Mouse (Mus musculus): ENCODE results near the gene Notum. TPM values are rescaled to one million over a fixed set of nuclear protein-coding genes. Genes with fewer than 3 reads are reported as not detected.
A peak's percentile ranks its signal among the peaks of the same experiment; 100 is the strongest.

The Notum gene
- polyA plus RNA-seq (2014; fragmentation: Nextera tagmentation; extraction: Ambion mirVana), result 2.5 and 3.2 TPM in 2 replicates

GRCm38 (mm10) chr11:120661076-120661460 lies at the start of gene Notum:
TSS of gene Notum (minus strand) at chr11:120661175.
- DNase-seq (ENCODE audit: low spot score) (no peak), ATAC-seq (replicated peaks; ENCODE audit: insufficient number of reproducible peaks, low FRiP score, low TSS enrichment, low read depth) (no peak)
- peak within 1 kb of the TSS; percentile 37 for H3K9ac ChIP-seq (replicated peaks; ENCODE audit: low read length)
- peak within 1 kb of the TSS; percentile 80 for H3K4me2 ChIP-seq (ENCODE audit: low read depth, low read length)
- H3K27me3 ChIP-seq (ENCODE audit: control insufficient read depth, insufficient read depth, low read length), result peaks cover 54% of the 10 kb centered on the region
- H3K36me3 ChIP-seq (replicated peaks; ENCODE audit: control insufficient read depth, insufficient read depth, low read depth, low read length), result no peaks in the 10 kb centered on the region
- H3K9me3 ChIP-seq (replicated peaks; ENCODE audit: control insufficient read depth, low read length), result no peaks in the 10 kb centered on the region
- no peak within 1 kb of the TSS for H3K27ac ChIP-seq (replicated peaks; ENCODE audit: low read depth, low read length)
- under 1% methylated on average over 35 of the region's 35 CpGs for WGBS
- H3K4me1 ChIP-seq (ENCODE audit: control insufficient read depth, insufficient read depth, low read length), result peaks cover 9% of the 10 kb centered on the region
- peak within 1 kb of the TSS; percentile 42 for H3K4me3 ChIP-seq (ENCODE audit: low read depth, low read length)

- Histone ChIP-seq H3K4me2 (ENCODE audit: low read depth, low read length) (no peak overlapping the region), H3K27me3 (ENCODE audit: control insufficient read depth, insufficient read depth, low read length) (no peaks in the 10 kb centered on the region), H3K4me1 (ENCODE audit: control insufficient read depth, insufficient read depth, low read length) (peaks cover 14% of the 10 kb centered on the region), H3K4me3 (ENCODE audit: low read depth, low read length) (no peak overlapping the region), H3K9me3 (replicated peaks; ENCODE audit: control insufficient read depth, low read length) (no peaks in the 10 kb centered on the region), H3K36me3 (replicated peaks; ENCODE audit: control insufficient read depth, insufficient read depth, low read depth, low read length) (no peaks in the 10 kb centered on the region; the same call in 1 of the 2 replicates), H3K9ac (replicated peaks; ENCODE audit: low read length) (no peak overlapping the region), H3K27ac (replicated peaks; ENCODE audit: low read depth, low read length) (no peak overlapping the region)
- 83% methylated on average over 5 of the region's 5 CpGs for WGBS
- ATAC-seq (replicated peaks; ENCODE audit: insufficient number of reproducible peaks, low FRiP score, low TSS enrichment, low read depth) (no peak), DNase-seq (ENCODE audit: low spot score) (no peak)
Measured at GRCm38 (mm10) chr11:120710672-120711071, 49.7 kb upstream of the Notum start.

DNA sequence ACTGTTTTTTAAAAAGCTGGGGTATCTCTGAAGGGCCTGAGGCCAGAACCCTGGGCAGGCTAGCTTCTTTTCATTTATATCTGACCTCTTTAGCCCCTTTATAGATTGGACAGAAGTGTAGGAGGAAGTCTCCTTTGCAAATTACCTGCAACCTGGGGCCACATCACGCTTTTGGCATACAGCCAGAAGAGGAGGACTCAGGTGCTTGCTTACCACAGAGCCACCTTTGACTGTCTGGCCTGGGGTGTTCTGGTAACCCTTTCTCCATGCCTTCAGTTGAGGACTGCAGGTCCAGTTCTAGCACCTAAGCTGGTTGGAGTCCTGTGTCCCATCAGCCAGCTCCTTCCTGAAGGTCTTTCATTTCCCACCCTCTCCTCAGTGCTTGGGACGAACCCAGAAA lies 48.6 kb upstream of the Notum start:
- 89% methylated on average over 2 of the region's 2 CpGs for WGBS
- Histone ChIP-seq H3K27ac (replicated peaks; ENCODE audit: low read depth, low read length) (no peak overlapping the region), H3K9ac (replicated peaks; ENCODE audit: low read length) (no peak overlapping the region), H3K4me2 (ENCODE audit: low read depth, low read length) (no peak overlapping the region), H3K4me1 (ENCODE audit: control insufficient read depth, insufficient read depth, low read length) (peaks cover 21% of the 10 kb centered on the region), H3K27me3 (ENCODE audit: control insufficient read depth, insufficient read depth, low read length) (no peaks in the 10 kb centered on the region), H3K9me3 (replicated peaks; ENCODE audit: control insufficient read depth, low read length) (no peaks in the 10 kb centered on the region), H3K36me3 (replicated peaks; ENCODE audit: control insufficient read depth, insufficient read depth, low read depth, low read length) (no peaks in the 10 kb centered on the region; the same call in 1 of the 2 replicates), H3K4me3 (ENCODE audit: low read depth, low read length) (no peak overlapping the region)
- ATAC-seq (replicated peaks; ENCODE audit: insufficient number of reproducible peaks, low FRiP score, low TSS enrichment, low read depth), result no peak
- no peak for DNase-seq (ENCODE audit: low spot score)

DNA sequence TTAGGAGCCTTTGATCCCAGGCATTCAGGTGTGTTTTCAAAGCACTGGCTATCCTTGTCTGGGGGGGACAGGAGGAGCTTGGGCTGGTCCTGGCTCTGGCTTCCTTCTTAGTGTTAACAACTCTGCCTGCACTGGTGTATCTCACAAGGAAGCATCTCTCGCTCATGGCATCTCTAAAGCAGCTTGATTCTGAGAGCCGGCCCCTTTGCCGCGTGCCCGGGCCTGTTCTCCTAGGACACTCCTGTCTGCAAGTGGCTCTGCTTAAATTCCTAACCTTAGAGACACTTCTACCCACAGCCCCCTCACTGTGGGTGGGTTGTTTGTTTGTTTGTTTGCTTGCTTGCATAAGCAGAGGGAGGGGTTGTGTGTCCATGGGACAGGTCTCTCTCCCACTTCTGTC lies 47.0 kb upstream of the Notum start:
- H3K4me3 ChIP-seq (ENCODE audit: low read depth, low read length), result no peak overlapping the region
- no peak for ATAC-seq (replicated peaks; ENCODE audit: insufficient number of reproducible peaks, low FRiP score, low TSS enrichment, low read depth)
- no peaks in the 10 kb centered on the region; the same call in 1 of the 2 replicates for H3K36me3 ChIP-seq (replicated peaks; ENCODE audit: control insufficient read depth, insufficient read depth, low read depth, low read length)
- H3K9ac ChIP-seq (replicated peaks; ENCODE audit: low read length), result 0 out of 2 replicates have a peak overlapping the region, but pooled peaks have one; percentile 8
- no peak overlapping the region for H3K4me2 ChIP-seq (ENCODE audit: low read depth, low read length)
- no peaks in the 10 kb centered on the region for H3K9me3 ChIP-seq (replicated peaks; ENCODE audit: control insufficient read depth, low read length)
- peaks cover 32% of the 10 kb centered on the region for H3K4me1 ChIP-seq (ENCODE audit: control insufficient read depth, insufficient read depth, low read length)
- peak overlapping the region; percentile 66 for H3K27ac ChIP-seq (replicated peaks; ENCODE audit: low read depth, low read length)
- DNase-seq (ENCODE audit: low spot score), result peak; percentile 20
- H3K27me3 ChIP-seq (ENCODE audit: control insufficient read depth, insufficient read depth, low read length), result no peaks in the 10 kb centered on the region
- 35% methylated on average over 5 of the region's 5 CpGs for WGBS

DNA sequence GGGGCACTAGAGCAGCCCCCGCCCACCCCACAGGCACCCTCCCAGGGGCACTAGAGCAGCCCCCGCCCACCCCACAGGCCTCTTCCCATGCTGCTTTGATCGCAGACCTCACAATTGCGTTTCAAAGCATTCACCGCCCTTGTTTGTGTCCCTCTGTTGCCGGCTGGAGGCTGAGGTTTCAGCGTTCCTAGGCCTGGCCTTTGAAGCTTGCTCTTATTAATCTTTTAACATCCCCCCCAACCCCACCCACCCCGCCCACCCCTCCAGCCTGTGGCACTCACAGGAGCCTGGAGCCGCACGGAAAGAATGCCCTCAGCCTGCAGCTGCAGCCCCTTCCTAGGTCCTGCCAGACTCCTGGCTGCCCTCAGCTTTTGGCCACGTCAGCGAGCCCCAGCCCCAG lies 46.2 kb upstream of the Notum start:
- no peaks in the 10 kb centered on the region; the same call in 1 of the 2 replicates for H3K36me3 ChIP-seq (replicated peaks; ENCODE audit: control insufficient read depth, insufficient read depth, low read depth, low read length)

GRCm38 (mm10) chr11:120706120-120706519 lies 45.1 kb upstream of the Notum start:
- no peak for ATAC-seq (replicated peaks; ENCODE audit: insufficient number of reproducible peaks, low FRiP score, low TSS enrichment, low read depth)
- no peak overlapping the region for H3K4me2 ChIP-seq (ENCODE audit: low read depth, low read length)
- H3K4me3 ChIP-seq (ENCODE audit: low read depth, low read length), result no peak overlapping the region
- H3K9ac ChIP-seq (replicated peaks; ENCODE audit: low read length), result no peak overlapping the region
- DNase-seq (ENCODE audit: low spot score), result no peak
- H3K4me1 ChIP-seq (ENCODE audit: control insufficient read depth, insufficient read depth, low read length), result peaks cover 32% of the 10 kb centered on the region
- no peaks in the 10 kb centered on the region for H3K9me3 ChIP-seq (replicated peaks; ENCODE audit: control insufficient read depth, low read length)
- no peaks in the 10 kb centered on the region; the same call in none of the 2 replicates for H3K36me3 ChIP-seq (replicated peaks; ENCODE audit: control insufficient read depth, insufficient read depth, low read depth, low read length)
- 74% methylated on average over 5 of the region's 5 CpGs for WGBS
- peak overlapping the region; percentile 23; the same call in 1 of the 2 replicates for H3K27ac ChIP-seq (replicated peaks; ENCODE audit: low read depth, low read length)
- H3K27me3 ChIP-seq (ENCODE audit: control insufficient read depth, insufficient read depth, low read length), result no peaks in the 10 kb centered on the region

More for the DNA sequence above, 46.2 kb upstream of the Notum start:
- Histone ChIP-seq H3K4me2 (ENCODE audit: low read depth, low read length) (no peak overlapping the region; the same call in 1 of the 2 replicates), H3K4me1 (ENCODE audit: control insufficient read depth, insufficient read depth, low read length) (peaks cover 32% of the 10 kb centered on the region), H3K27ac (replicated peaks; ENCODE audit: low read depth, low read length) (peak overlapping the region; percentile 66), H3K4me3 (ENCODE audit: low read depth, low read length) (no peak overlapping the region), H3K9ac (replicated peaks; ENCODE audit: low read length) (0 out of 2 replicates have a peak overlapping the region, but pooled peaks have one; percentile 22), H3K9me3 (replicated peaks; ENCODE audit: control insufficient read depth, low read length) (no peaks in the 10 kb centered on the region), H3K27me3 (ENCODE audit: control insufficient read depth, insufficient read depth, low read length) (no peaks in the 10 kb centered on the region)
- ATAC-seq (replicated peaks; ENCODE audit: insufficient number of reproducible peaks, low FRiP score, low TSS enrichment, low read depth) (no peak), DNase-seq (ENCODE audit: low spot score) (peak; percentile 61)
- WGBS, result 3% methylated on average over 11 of the region's 12 CpGs

DNA sequence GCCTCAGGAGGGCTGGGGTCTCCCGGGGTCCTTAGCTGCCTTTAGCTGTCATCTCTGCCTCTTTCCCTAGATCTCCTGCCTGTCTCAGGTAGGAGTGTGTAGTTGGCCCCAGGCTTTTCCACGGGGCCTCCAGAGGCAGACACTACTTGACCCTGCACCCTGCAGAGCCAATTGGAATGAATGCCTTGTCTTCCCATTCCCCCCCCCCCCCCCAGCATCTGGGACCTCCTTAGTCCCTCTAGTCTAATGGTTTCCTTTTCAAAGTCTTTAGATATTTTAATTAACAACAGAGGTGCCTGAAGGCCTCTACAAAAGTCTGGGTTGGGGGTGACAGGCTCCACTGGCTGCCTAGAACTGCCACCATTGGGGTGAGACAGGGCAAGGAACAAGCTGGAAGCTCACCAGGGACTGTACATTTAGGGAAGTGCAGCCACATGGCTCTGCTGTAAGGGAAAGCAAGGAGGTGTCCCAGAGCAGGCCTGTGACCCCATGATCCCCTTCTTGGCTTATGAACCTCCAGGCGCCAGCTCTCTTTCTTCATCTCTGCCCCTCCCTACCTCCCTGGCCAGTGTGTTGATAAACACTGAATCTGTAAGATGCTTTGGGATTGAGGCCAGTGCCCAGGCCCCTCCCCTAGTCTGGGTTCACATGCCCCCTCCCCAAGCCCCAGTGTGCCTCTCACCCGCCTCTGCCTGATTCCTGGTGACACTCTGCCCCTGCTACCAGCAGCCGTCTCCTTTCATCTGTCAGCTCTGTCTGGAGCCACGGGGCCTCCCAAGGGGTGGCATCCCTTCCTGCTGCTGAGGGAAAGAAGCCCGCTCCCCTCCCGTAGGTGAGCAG lies 43.7 kb upstream of the Notum start:
- Histone ChIP-seq H3K4me1 (ENCODE audit: control insufficient read depth, insufficient read depth, low read length) (peaks cover 32% of the 10 kb centered on the region), H3K4me2 (ENCODE audit: low read depth, low read length) (peak overlapping the region; percentile 23; the same call in 1 of the 2 replicates), H3K9ac (replicated peaks; ENCODE audit: low read length) (peak overlapping the region; percentile 47; the same call in 1 of the 2 replicates), H3K36me3 (replicated peaks; ENCODE audit: control insufficient read depth, insufficient read depth, low read depth, low read length) (no peaks in the 10 kb centered on the region; the same call in none of the 2 replicates), H3K27ac (replicated peaks; ENCODE audit: low read depth, low read length) (peak overlapping the region; percentile 62), H3K27me3 (ENCODE audit: control insufficient read depth, insufficient read depth, low read length) (no peaks in the 10 kb centered on the region), H3K4me3 (ENCODE audit: low read depth, low read length) (no peak overlapping the region), H3K9me3 (replicated peaks; ENCODE audit: control insufficient read depth, low read length) (no peaks in the 10 kb centered on the region)
- DNase-seq (ENCODE audit: low spot score), result peak; percentile 60
- ATAC-seq (replicated peaks; ENCODE audit: insufficient number of reproducible peaks, low FRiP score, low TSS enrichment, low read depth), result peak; percentile 41
- 7% methylated on average over 8 of the region's 8 CpGs for WGBS
